Mouse (Mus musculus) neural tube, embryonic 11.5 days (tissue): ENCODE results near the gene Saal1. TPM values are rescaled to one million over a fixed set of nuclear protein-coding genes. Genes with fewer than 3 reads are reported as not detected.
"Not testable (repeated sequence)": the region's sequence is repeated elsewhere in the genome, so short reads cannot be mapped to it uniquely, and the experiment has no call there.

Experiments used
- ATAC-seq: fragments of 200-750 bp; cut with Nextera tagmentation; 2 replicates; pipeline ENCODE4 v1.8.0; 2017; ENCODE audit warnings: moderate number of reproducible peaks, mild to moderate bottlenecking, moderate TSS enrichment, moderate library complexity; ENCODE audit not compliant: insufficient read depth, low FRiP score, low TSS enrichment
- DNase-seq: peaks from one replicate; pipeline ENCODE4 v3.0.0-alpha.2; 2015; ENCODE audit warnings: low spot score
- H3K27ac ChIP-seq: fragments of 300-500 bp; sonication (generic); 2 replicates; pipeline ENCODE4 v1.5.1; 2014; ENCODE audit warnings: low read depth, mild to moderate bottlenecking, low read length
- H3K27me3 ChIP-seq: fragments of 300-500 bp; sonication (generic); 2 replicates; pipeline ENCODE4 v1.6.1; 2014; ENCODE audit warnings: mild to moderate bottlenecking, low read length, mixed read lengths; ENCODE audit not compliant: control insufficient read depth, insufficient read depth
- H3K36me3 ChIP-seq: fragments of 300-500 bp; sonication (generic); 2 replicates; pipeline ENCODE4 v1.6.1; 2014; ENCODE audit warnings: mild to moderate bottlenecking, low read length, moderate library complexity, mixed read lengths; ENCODE audit not compliant: control insufficient read depth, insufficient read depth
- H3K4me1 ChIP-seq: fragments of 300-500 bp; sonication (generic); 2 replicates; pipeline ENCODE4 v1.6.1; 2014; ENCODE audit warnings: low read length, mixed read lengths; ENCODE audit not compliant: control insufficient read depth, insufficient read depth
- H3K4me2 ChIP-seq: fragments of 300-500 bp; sonication (generic); 2 replicates; pipeline ENCODE4 v1.6.1; 2014; ENCODE audit warnings: low read depth, mild to moderate bottlenecking, moderate library complexity
- H3K4me3 ChIP-seq: fragments of 300-500 bp; sonication (generic); 2 replicates; pipeline ENCODE4 v1.5.1; 2014; ENCODE audit warnings: low read depth, low read length
- H3K9ac ChIP-seq: fragments of 300-500 bp; sonication (generic); 2 replicates; pipeline ENCODE4 v1.6.1; 2014; ENCODE audit warnings: mild to moderate bottlenecking, low read length
- H3K9me3 ChIP-seq: fragments of 300-500 bp; sonication (generic); 2 replicates; pipeline ENCODE4 v1.6.1; 2016; ENCODE audit warnings: low read length; ENCODE audit not compliant: control insufficient read depth
- WGBS: fragments of 180-500 bp; shearing (Covaris S2); extraction: QIAGEN DNeasy Blood & Tissue Kit; methylation state at CpG from one replicate; pipeline ENCODE4 v1.1.7; 2014; 5-methylcytosine and 5-hydroxymethylcytosine counted together
- polyA plus RNA-seq: library from polyadenylated mRNA; unstranded; fragments of >200 nt; fragmentation: Nextera tagmentation; extraction: Ambion mirVana; gene quantifications from 2 replicates; pipeline ENCODE4 v1.2.1, GENCODE M21; 2014

Saal1 gene
- polyA plus RNA-seq, 1 experiment from 2014 or later, result 39.1 TPM

DNA sequence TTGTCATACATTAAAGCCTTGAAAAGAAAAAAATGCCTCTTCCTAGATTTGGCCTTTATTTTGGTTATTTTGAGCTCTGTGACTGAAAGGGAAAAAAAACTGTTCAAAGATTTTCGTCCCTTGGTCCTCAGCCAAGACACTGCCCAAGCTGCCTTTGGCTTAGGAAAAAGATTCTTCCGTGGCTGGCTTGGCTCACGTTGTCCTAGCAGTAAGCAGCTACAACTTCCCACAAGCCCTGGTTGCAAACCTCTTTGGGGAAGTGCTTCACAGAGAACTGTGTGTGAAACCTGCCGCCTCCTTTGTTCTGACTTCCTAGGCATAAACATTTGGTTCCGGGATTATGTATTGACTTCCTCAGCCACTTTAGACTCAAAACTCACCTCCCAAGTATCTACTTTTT is 6.4 kb upstream of the Saal1 start:
- DNase-seq (no peak), ATAC-seq (no peak)
- 62% methylated on average over 5 of the region's 5 CpGs for WGBS
- H3K36me3 ChIP-seq, result no peaks in the 10 kb centered on the region
- H3K27me3 ChIP-seq, result no peaks in the 10 kb centered on the region
- no peak overlapping the region for H3K9ac ChIP-seq
- no peak overlapping the region for H3K4me3 ChIP-seq
- H3K4me1 ChIP-seq, result no peaks in the 10 kb centered on the region
- no peaks in the 10 kb centered on the region for H3K9me3 ChIP-seq
- H3K27ac ChIP-seq, result no peak overlapping the region
- H3K4me2 ChIP-seq, result no peak overlapping the region

DNA sequence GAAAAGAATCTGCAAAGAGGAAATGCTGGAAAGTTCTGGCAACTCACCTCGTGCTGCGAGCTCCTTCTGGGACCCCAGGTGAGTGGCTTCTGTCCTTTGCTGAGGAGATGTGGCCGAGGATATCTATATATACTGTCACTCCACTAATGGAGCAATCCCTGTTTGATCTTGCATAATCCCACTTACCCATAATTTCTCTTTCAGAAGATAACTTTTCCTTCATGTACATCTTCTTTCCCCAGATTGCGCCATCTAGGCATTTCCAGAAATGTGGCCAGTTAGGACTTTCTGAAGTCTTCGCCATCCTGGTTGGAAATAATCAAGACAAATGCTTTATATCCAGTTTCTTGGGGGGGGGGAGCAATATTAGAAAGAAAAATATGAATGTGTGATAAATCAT is 5.1 kb upstream of the Saal1 start, which contains the start of gene Saa3:
Gene Saa3 (minus strand): TSS at position 101 of the 400 bp plus-strand sequence.
- H3K9me3 ChIP-seq, result no peaks in the 10 kb centered on the region
- no peak within 1 kb of the TSS for H3K9ac ChIP-seq
- no peaks in the 10 kb centered on the region for H3K4me1 ChIP-seq
- H3K4me2 ChIP-seq, result no peak within 1 kb of the TSS
- DNase-seq (no peak), ATAC-seq (no peak)
- no peak within 1 kb of the TSS for H3K27ac ChIP-seq
- no peaks in the 10 kb centered on the region for H3K27me3 ChIP-seq
- 85% methylated on average over 5 of the region's 5 CpGs for WGBS
- no peak within 1 kb of the TSS for H3K4me3 ChIP-seq
- no peaks in the 10 kb centered on the region for H3K36me3 ChIP-seq

DNA sequence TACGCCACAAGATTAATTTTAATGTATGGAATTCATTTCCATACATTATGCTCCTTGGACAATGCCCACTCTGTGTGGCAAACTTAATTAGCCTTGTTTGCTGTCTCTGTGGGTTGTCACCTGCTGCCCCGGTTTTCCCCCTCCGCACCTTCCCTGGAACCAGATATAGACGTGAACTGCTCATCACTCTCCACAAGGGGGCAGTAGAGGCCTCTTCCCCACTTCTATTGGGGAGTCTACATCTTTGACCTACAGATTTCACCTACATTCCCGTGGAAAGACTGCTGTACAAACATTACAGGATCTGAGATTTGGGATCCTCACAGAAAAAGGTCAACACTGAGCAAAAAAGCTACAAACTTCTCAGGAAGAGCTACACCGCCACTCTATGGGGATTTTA is 4.0 kb upstream of the Saal1 start:
- Histone ChIP-seq H3K4me2 (no peak overlapping the region), H3K4me3 (no peak overlapping the region), H3K4me1 (peaks cover 2% of the 10 kb centered on the region; the same call in 1 of the 2 replicates), H3K27ac (no peak overlapping the region), H3K36me3 (no peaks in the 10 kb centered on the region), H3K9me3 (no peaks in the 10 kb centered on the region), H3K27me3 (no peaks in the 10 kb centered on the region), H3K9ac (no peak overlapping the region)
- WGBS, result 32% methylated on average over 6 of the region's 6 CpGs
- DNase-seq (peak; percentile 44), ATAC-seq (no peak)

- no peak for ATAC-seq
- no peak for DNase-seq
- Histone ChIP-seq H3K36me3 (no peaks in the 10 kb centered on the region), H3K4me2 (no peak overlapping the region), H3K9ac (no peak overlapping the region), H3K9me3 (no peaks in the 10 kb centered on the region), H3K27me3 (no peaks in the 10 kb centered on the region), H3K4me1 (peaks cover 6% of the 10 kb centered on the region; the same call in 1 of the 2 replicates), H3K4me3 (no peak overlapping the region), H3K27ac (no peak overlapping the region)
- WGBS, result 80% methylated on average over 6 of the region's 6 CpGs
These were observed 1.8 kb upstream of the Saal1 start for GRCm38 (mm10) chr7:46712250-46712649.

DNA sequence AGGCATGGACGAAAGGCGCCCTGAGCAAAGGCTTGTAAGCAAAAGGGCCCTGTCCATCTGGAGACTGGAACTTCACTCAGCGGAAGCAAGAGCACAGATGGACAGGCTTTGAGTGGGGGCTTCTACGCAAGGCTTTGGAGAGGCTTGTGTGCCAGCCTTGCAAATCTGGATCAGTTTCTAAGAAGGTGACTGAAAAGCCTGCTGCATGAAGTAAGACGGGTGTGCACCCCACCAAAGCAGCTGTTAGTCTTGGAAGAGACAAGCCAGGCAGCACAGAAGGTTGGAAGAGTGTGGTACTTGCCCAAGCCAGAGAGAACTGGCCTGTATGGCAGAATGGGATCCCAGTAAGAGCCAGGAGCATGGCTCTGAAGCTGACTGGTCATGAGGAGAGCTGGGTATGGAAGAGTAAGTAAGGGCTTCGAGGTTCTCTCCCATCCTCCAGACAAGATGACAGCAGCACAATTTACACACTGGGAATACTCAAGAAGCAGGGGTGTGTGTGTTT is 9.9 kb downstream of the Saal1 start:
- no peak overlapping the region for H3K9ac ChIP-seq
- DNase-seq (no peak), ATAC-seq (no peak)
- no peak overlapping the region for H3K27ac ChIP-seq
- no peaks in the 10 kb centered on the region for H3K27me3 ChIP-seq
- H3K9me3 ChIP-seq, result no peaks in the 10 kb centered on the region
- peaks cover 22% of the 10 kb centered on the region for H3K36me3 ChIP-seq
- H3K4me2 ChIP-seq, result no peak overlapping the region
- no peak overlapping the region for H3K4me3 ChIP-seq
- no peaks in the 10 kb centered on the region for H3K4me1 ChIP-seq
- 93% methylated on average over 6 of the region's 6 CpGs for WGBS

- Histone ChIP-seq H3K4me3 (no peak overlapping the region), H3K36me3 (peaks cover 11% of the 10 kb centered on the region), H3K4me2 (no peak overlapping the region), H3K27me3 (no peaks in the 10 kb centered on the region), H3K9me3 (no peaks in the 10 kb centered on the region), H3K27ac (no peak overlapping the region), H3K4me1 (no peaks in the 10 kb centered on the region), H3K9ac (no peak overlapping the region)
- DNase-seq (no peak), ATAC-seq (no peak)
- 89% methylated on average over 1 of the region's 1 CpGs for WGBS
These were observed 13.7 kb downstream of the Saal1 start for GRCm38 (mm10) chr7:46696754-46697153.

DNA sequence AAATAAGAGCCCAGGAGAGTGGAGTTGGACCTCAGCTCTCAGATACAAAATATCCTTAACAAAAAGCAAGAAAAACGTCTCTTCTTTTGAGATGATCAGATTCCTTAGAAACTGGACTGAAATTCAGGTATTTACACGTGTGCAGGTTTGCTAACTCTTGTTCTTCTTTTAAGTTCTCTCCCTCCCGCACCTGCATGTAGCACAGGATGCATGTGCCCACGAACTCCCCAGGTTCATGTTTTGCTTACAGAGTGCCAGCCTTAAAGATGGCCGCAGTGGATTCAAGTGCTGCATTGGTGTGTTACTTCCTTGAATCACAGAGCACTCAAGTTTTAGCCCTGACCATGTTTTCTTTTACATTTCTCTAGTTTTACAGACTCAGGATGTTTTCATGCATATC is 23.7 kb downstream of the Saal1 start:
- no peaks in the 10 kb centered on the region for H3K27me3 ChIP-seq
- H3K27ac ChIP-seq, result no peak overlapping the region
- no peak overlapping the region for H3K9ac ChIP-seq
- no peak overlapping the region for H3K4me3 ChIP-seq
- no peaks in the 10 kb centered on the region for H3K9me3 ChIP-seq
- no peak overlapping the region for H3K4me2 ChIP-seq
- DNase-seq (no peak), ATAC-seq (no peak)
- H3K36me3 ChIP-seq, result peaks cover 4% of the 10 kb centered on the region
- no peaks in the 10 kb centered on the region for H3K4me1 ChIP-seq
- 93% methylated on average over 5 of the region's 5 CpGs for WGBS

- no peaks in the 10 kb centered on the region for H3K4me1 ChIP-seq
- H3K4me2 ChIP-seq, result no peak overlapping the region
- H3K27me3 ChIP-seq, result no peaks in the 10 kb centered on the region
- no peak overlapping the region for H3K4me3 ChIP-seq
- H3K27ac ChIP-seq, result no peak overlapping the region
- no peak overlapping the region for H3K9ac ChIP-seq
- no peaks in the 10 kb centered on the region for H3K36me3 ChIP-seq
- ATAC-seq, result no peak
- no peaks in the 10 kb centered on the region for H3K9me3 ChIP-seq
- no peak for DNase-seq
These were observed 29.7 kb downstream of the Saal1 start for GRCm38 (mm10) chr7:46680732-46681131.

- WGBS, result 91% methylated on average over 7 of the region's 7 CpGs
These were observed 31.4 kb downstream of the Saal1 start for GRCm38 (mm10) chr7:46679044-46679443.

More at GRCm38 (mm10) chr7:46679044-46679443, 31.4 kb downstream of the Saal1 start:
- H3K4me2 ChIP-seq, H3K9ac ChIP-seq, H3K36me3 ChIP-seq, ATAC-seq, H3K4me3 ChIP-seq, H3K9me3 ChIP-seq, DNase-seq, H3K27ac ChIP-seq, H3K27me3 ChIP-seq, H3K4me1 ChIP-seq: not testable (repeated sequence)
